Mouse (Mus musculus) thymus, postnatal 36 days (tissue): Measurements from ENCODE around the gene Setd7.
A peak's percentile ranks its signal among the peaks of the same experiment; 100 is the strongest.

Source experiments
- DNase-seq, 2 experiments: peaks; one replicate each; pipeline ENCODE4 v3.0.0; 2022; ENCODE audit warnings: mixed read lengths in 2 of 2

Setd7 gene

GRCm38 (mm10) chr3:51555583-51555982 lies 5.1 kb downstream of the Setd7 start:
- no peak for DNase-seq

GRCm38 (mm10) chr3:51554836-51555235 lies 5.8 kb downstream of the Setd7 start:
- DNase-seq, result no peak

- peak; percentile 72 to 81 for DNase-seq
These were observed 6.6 kb downstream of the Setd7 start for GRCm38 (mm10) chr3:51554067-51554466.

- DNase-seq, result peak; percentile 33 to 39
These were observed 7.2 kb downstream of the Setd7 start for GRCm38 (mm10) chr3:51553497-51553875.

- peak; percentile 62 to 66 for DNase-seq
These were observed 7.7 kb downstream of the Setd7 start for GRCm38 (mm10) chr3:51552841-51553496.

- DNase-seq, result no peak
These were observed 8.5 kb downstream of the Setd7 start for GRCm38 (mm10) chr3:51552197-51552596.

GRCm38 (mm10) chr3:51548987-51549579 lies 11.6 kb downstream of the Setd7 start:
- DNase-seq, result no peak

- no peak for DNase-seq
These were observed 13.1 kb downstream of the Setd7 start for GRCm38 (mm10) chr3:51547577-51547976.

- no peak for DNase-seq
These were observed 16.1 kb downstream of the Setd7 start for GRCm38 (mm10) chr3:51544442-51545128.

- no peak for DNase-seq
These were observed 20.0 kb downstream of the Setd7 start for GRCm38 (mm10) chr3:51540659-51541058.

- peak; percentile 82 to 86 for DNase-seq
These were observed 20.9 kb downstream of the Setd7 start for GRCm38 (mm10) chr3:51539567-51540408.

GRCm38 (mm10) chr3:51534013-51534412 lies 26.7 kb downstream of the Setd7 start:
- DNase-seq, result no peak

- no peak for DNase-seq
These were observed 27.1 kb downstream of the Setd7 start for GRCm38 (mm10) chr3:51533573-51533972.

GRCm38 (mm10) chr3:51532282-51532620 lies 28.4 kb downstream of the Setd7 start:
- no peak for DNase-seq

- DNase-seq, result no peak
These were observed 29.0 kb downstream of the Setd7 start for GRCm38 (mm10) chr3:51531473-51532281.

GRCm38 (mm10) chr3:51526891-51527290 lies 33.8 kb downstream of the Setd7 start:
- DNase-seq, result no peak

GRCm38 (mm10) chr3:51525186-51525785 lies 35.4 kb downstream of the Setd7 start:
- DNase-seq, result no peak

GRCm38 (mm10) chr3:51521262-51521661 lies 39.4 kb downstream of the Setd7 start:
- no peak for DNase-seq

GRCm38 (mm10) chr3:51518763-51519121 lies 41.9 kb downstream of the Setd7 start:
- no peak for DNase-seq

GRCm38 (mm10) chr3:51517878-51518762 lies 42.6 kb downstream of the Setd7 start:
- no peak for DNase-seq

GRCm38 (mm10) chr3:51517467-51517866 lies 43.2 kb downstream of the Setd7 start:
- no peak for DNase-seq
